Mouse (Mus musculus) liver, embryonic 16.5 days (tissue): ENCODE results near the gene Amn1. TPM values are rescaled to one million over a fixed set of nuclear protein-coding genes. Genes with fewer than 3 reads are reported as not detected.

Source experiments
- ATAC-seq: fragments of 200-750 bp; cut with Nextera tagmentation; 2 replicates; pipeline ENCODE4 v1.8.0; 2017; ENCODE audit warnings: low read depth, mild to moderate bottlenecking, moderate number of reproducible peaks, moderate library complexity
- H3K27ac ChIP-seq: fragments of 300-500 bp; sonication (generic); 2 replicates; pipeline ENCODE4 v1.5.1; 2014; ENCODE audit warnings: mild to moderate bottlenecking, low read length
- H3K27me3 ChIP-seq: fragments of 300-500 bp; sonication (generic); 2 replicates; pipeline ENCODE4 v1.6.1; 2014; ENCODE audit warnings: low read depth, low read length, mixed read lengths; ENCODE audit not compliant: control insufficient read depth, insufficient read depth
- H3K36me3 ChIP-seq: fragments of 300-500 bp; sonication (generic); 2 replicates; pipeline ENCODE4 v1.6.1; 2014; ENCODE audit warnings: mild to moderate bottlenecking; ENCODE audit not compliant: control insufficient read depth, insufficient read depth
- H3K4me1 ChIP-seq: fragments of 300-500 bp; sonication (generic); 2 replicates; pipeline ENCODE4 v1.6.1; 2014; ENCODE audit warnings: low read depth, low read length, mixed read lengths; ENCODE audit not compliant: control insufficient read depth
- H3K4me2 ChIP-seq: fragments of 300-500 bp; sonication (generic); 2 replicates; pipeline ENCODE4 v1.6.1; 2014; ENCODE audit warnings: low read depth, low read length, mixed read lengths
- H3K4me3 ChIP-seq: fragments of 300-500 bp; sonication (generic); 2 replicates; pipeline ENCODE4 v1.5.1; 2014; ENCODE audit warnings: low read depth, mild to moderate bottlenecking, low read length
- H3K9ac ChIP-seq: fragments of 300-500 bp; sonication (generic); 2 replicates; pipeline ENCODE4 v1.6.1; 2014; ENCODE audit warnings: low read depth, low read length
- H3K9me3 ChIP-seq: fragments of 300-500 bp; sonication (generic); replicated peaks from 2 replicates; pipeline ENCODE4 v1.6.1; 2016; ENCODE audit warnings: low read length; ENCODE audit not compliant: control insufficient read depth
- WGBS: fragments of 180-500 bp; shearing (Covaris S2); extraction: QIAGEN DNeasy Blood & Tissue Kit; methylation state at CpG from one replicate; pipeline ENCODE4 v1.1.7; 2014; ENCODE audit not compliant: insufficient replicate concordance; 5-methylcytosine and 5-hydroxymethylcytosine counted together
- polyA plus RNA-seq: library from polyadenylated mRNA; unstranded; fragments of >200 nt; fragmentation: Nextera tagmentation; extraction: Ambion mirVana; gene quantifications from 2 replicates; pipeline ENCODE4 v1.2.1, GENCODE M21; 2015

Amn1 gene
- polyA plus RNA-seq, 1 experiment from 2014 or later, result 8.3 TPM

- Histone ChIP-seq H3K4me1 (peaks cover 9% of the 10 kb centered on the region), H3K27me3 (no peaks in the 10 kb centered on the region), H3K27ac (peak overlapping the region; percentile 75), H3K9ac (peak overlapping the region; percentile 73), H3K9me3 (no peaks in the 10 kb centered on the region), H3K4me3 (peak overlapping the region; percentile 66), H3K4me2 (peak overlapping the region; percentile 65), H3K36me3 (no peaks in the 10 kb centered on the region)
- WGBS, result 2% methylated on average over 36 of the region's 36 CpGs
- ATAC-seq, result peak; percentile 99
These were observed 46.9 kb downstream of the Amn1 start for GRCm38 (mm10) chr6:149141393-149142173.

- WGBS, result 38% methylated on average over 1 of the region's 1 CpGs
- Histone ChIP-seq H3K27me3 (no peaks in the 10 kb centered on the region), H3K9ac (no peak within 1 kb of the TSS), H3K9me3 (no peaks in the 10 kb centered on the region), H3K4me1 (peaks cover 9% of the 10 kb centered on the region), H3K4me3 (no peak within 1 kb of the TSS), H3K36me3 (no peaks in the 10 kb centered on the region), H3K4me2 (no peak within 1 kb of the TSS), H3K27ac (no peak within 1 kb of the TSS)
- ATAC-seq, result no peak
These were observed 49.0 kb downstream of the Amn1 start, which contains the start of gene Etfbkmt for GRCm38 (mm10) chr6:149139471-149139870. Gene Etfbkmt, plus strand, starts transcription at chr6:149139849.

- 67% methylated on average over 3 of the region's 3 CpGs for WGBS
- H3K4me2 ChIP-seq, result no peak overlapping the region
- H3K9ac ChIP-seq, result no peak overlapping the region
- ATAC-seq, result no peak
- no peaks in the 10 kb centered on the region for H3K9me3 ChIP-seq
- H3K27ac ChIP-seq, result no peak overlapping the region
- H3K36me3 ChIP-seq, result no peaks in the 10 kb centered on the region
- no peaks in the 10 kb centered on the region for H3K27me3 ChIP-seq
- H3K4me3 ChIP-seq, result no peak overlapping the region
- H3K4me1 ChIP-seq, result peaks cover 9% of the 10 kb centered on the region
These were observed 49.5 kb downstream of the Amn1 start for GRCm38 (mm10) chr6:149139011-149139410.

DNA sequence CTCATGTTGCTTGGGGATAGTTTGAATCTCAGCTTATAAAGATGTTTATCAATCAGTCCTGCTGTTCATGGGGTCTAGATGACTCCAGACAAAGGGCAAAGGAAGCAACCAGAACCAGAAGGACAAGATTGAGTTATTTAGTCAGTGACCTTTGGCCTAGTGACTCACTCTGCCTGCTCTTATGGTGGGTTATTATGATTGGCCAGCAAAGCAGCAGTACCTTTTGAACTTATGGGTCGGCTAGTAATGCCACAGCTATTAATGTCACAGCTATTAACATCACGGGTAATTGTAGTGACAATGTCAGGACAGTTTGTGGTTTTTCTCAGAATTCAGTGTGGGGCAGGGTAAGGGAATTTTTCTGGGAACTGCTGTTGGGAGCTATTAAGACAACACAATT is 50.6 kb downstream of the Amn1 start:
- Histone ChIP-seq H3K27me3 (no peaks in the 10 kb centered on the region), H3K4me1 (peaks cover 9% of the 10 kb centered on the region), H3K36me3 (no peaks in the 10 kb centered on the region), H3K4me3 (no peak overlapping the region), H3K27ac (no peak overlapping the region), H3K9me3 (no peaks in the 10 kb centered on the region), H3K4me2 (no peak overlapping the region), H3K9ac (no peak overlapping the region)
- ATAC-seq, result no peak
- 50% methylated on average over 2 of the region's 2 CpGs for WGBS

GRCm38 (mm10) chr6:149135631-149136030 is 52.9 kb downstream of the Amn1 start:
- WGBS, result 48% methylated on average over 6 of the region's 6 CpGs

DNA sequence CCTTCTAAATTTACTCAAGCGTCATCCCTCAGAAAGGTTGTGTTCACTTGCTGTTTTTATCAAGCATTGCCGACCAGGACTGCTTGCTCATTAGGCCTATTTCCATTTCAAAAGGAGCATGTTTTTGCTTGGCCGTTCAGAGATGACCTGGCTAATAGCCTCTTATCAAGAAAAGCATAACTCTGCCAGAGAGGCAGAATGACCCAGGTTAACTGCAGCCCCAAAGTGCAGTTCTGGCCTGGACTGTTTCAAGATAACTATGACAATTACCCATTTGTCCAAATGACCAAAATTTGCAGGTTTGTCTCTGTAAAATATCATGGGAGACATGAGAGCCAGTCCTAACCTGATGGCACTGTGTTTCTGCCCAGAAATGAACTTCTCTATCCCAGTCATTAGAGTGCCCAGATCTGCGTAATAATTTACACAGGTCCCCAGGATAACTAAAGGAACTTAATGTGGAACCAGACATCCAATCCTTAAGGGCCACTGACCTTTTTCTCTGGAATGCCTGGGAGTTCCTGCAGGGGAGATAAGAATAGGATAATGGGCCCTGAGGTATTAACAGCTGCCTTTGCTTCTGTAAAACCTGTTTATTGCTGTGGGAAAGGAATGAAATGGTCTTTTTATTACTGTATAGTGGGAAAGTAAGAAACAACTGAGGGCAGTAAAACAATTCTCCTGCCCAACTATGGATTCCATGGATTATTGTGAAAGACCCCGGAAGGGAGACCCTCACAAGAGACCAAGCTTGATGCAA is 53.9 kb downstream of the Amn1 start:
- H3K4me3 ChIP-seq, result no peak overlapping the region
- no peak overlapping the region for H3K27ac ChIP-seq
- H3K36me3 ChIP-seq, result no peaks in the 10 kb centered on the region
- ATAC-seq, result no peak; the same call in 1 of the 2 replicates
- no peaks in the 10 kb centered on the region for H3K4me1 ChIP-seq
- H3K4me2 ChIP-seq, result no peak overlapping the region
- H3K9me3 ChIP-seq, result no peaks in the 10 kb centered on the region
- no peaks in the 10 kb centered on the region for H3K27me3 ChIP-seq
- no peak overlapping the region for H3K9ac ChIP-seq
- WGBS, result 35% methylated on average over 5 of the region's 5 CpGs

More at GRCm38 (mm10) chr6:149135631-149136030, 52.9 kb downstream of the Amn1 start:
- Histone ChIP-seq H3K4me2 (no peak overlapping the region), H3K4me1 (no peaks in the 10 kb centered on the region), H3K9ac (no peak overlapping the region), H3K36me3 (no peaks in the 10 kb centered on the region), H3K27ac (no peak overlapping the region), H3K9me3 (no peaks in the 10 kb centered on the region), H3K4me3 (no peak overlapping the region), H3K27me3 (no peaks in the 10 kb centered on the region)
- ATAC-seq, result no peak

DNA sequence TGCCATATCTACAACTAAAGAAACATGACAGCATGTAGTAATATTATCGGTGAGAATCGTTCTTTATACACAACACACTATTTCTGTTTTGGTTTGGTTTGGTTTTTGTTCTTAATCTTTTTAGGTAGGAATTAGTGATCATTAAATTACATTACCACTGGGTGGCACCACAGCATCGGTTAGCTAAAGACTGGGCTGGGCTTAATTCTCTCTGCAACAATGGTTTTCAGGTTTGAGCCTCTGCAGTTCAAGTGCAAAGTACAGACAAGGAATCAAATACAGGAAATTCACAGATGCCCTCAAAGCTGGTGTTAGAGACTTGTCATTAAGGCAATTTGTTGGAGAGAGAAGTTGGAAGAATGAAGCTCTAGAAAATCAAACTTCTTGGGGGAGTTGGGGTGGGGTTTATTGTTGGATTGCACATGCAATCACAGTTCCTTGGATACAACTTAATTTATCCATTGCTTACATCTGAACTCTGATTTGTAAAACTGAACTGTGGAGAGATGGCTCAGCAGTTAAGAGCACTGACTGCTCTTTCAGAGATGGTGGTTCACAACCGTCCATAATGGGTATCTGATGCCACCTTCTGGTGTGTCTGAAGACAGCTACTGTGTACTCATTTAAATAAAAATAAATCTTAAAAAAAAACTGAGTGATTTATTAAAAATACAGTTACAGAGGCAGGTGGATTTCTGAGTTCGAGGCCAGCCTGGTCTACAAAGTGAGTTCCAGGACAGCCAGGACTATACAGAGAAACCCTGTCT is 56.0 kb downstream of the Amn1 start:
- no peak overlapping the region for H3K27ac ChIP-seq
- peak; percentile 48 for ATAC-seq
- H3K27me3 ChIP-seq, result no peaks in the 10 kb centered on the region
- H3K4me2 ChIP-seq, result no peak overlapping the region
- 19% methylated on average over 5 of the region's 5 CpGs for WGBS
- no peaks in the 10 kb centered on the region for H3K36me3 ChIP-seq
- H3K4me1 ChIP-seq, result no peaks in the 10 kb centered on the region
- no peaks in the 10 kb centered on the region for H3K9me3 ChIP-seq
- H3K9ac ChIP-seq, result no peak overlapping the region
- H3K4me3 ChIP-seq, result no peak overlapping the region

DNA sequence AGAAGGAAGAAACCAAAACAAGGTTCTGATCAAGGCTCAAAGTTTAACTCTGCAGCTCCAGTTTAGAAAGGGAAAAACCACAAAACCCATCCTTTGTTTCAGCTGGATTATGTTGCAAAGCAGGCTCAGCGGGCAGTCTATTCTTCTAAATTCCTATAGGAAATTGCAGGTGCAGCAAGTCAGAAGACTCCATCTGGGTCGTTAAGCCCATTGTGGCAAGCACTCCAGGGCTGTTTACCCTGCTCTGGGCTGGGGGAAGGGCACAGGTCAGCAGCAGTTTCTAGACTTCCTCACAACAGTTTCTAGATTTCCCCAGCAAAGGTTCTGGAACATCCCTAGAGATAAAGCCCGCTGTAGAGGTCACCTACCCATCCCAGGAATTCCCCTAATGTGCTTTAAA is 57.4 kb downstream of the Amn1 start:
- H3K36me3 ChIP-seq, result no peaks in the 10 kb centered on the region
- H3K4me1 ChIP-seq, result no peaks in the 10 kb centered on the region
- no peaks in the 10 kb centered on the region for H3K9me3 ChIP-seq
- H3K4me2 ChIP-seq, result no peak overlapping the region
- no peak overlapping the region for H3K9ac ChIP-seq
- WGBS, result 26% methylated on average over 3 of the region's 3 CpGs
- H3K27me3 ChIP-seq, result no peaks in the 10 kb centered on the region
- no peak for ATAC-seq
- H3K27ac ChIP-seq, result no peak overlapping the region
- no peak overlapping the region for H3K4me3 ChIP-seq
